Mouse (Mus musculus) Patski (cell line): ENCODE measurements at regions not wholly inside any gene's neighbourhood (a gene's known extent, or its start where the extent isn't known, plus 50 kb on each side); places are given as distances from the start of the nearest gene placed in this dataset.

Experiments
- ATAC-seq: fragments of 100-300 bp; one replicate; pipeline ENCODE4 v1.8.0; 2021
- CTCF ChIA-PET: fragments of 350-600 bp; sonication (Branson Sonifier 250); formaldehyde crosslinking; loops from one replicate; lab custom pipeline; 2022; ENCODE audit warnings: inconsistent platforms; lab: Charles Lee
- POLR2A ChIA-PET: fragments of 350-600 bp; sonication (Branson Sonifier 250); formaldehyde crosslinking; loops from one replicate; lab custom pipeline; 2022; ENCODE audit warnings: antibody characterized with exemption, inconsistent platforms; lab: Charles Lee
- DNase-seq: peaks from one replicate; pipeline ENCODE4 v3.0.0-alpha.2; 2011; ENCODE audit warnings: low read depth, low spot score
- H3K27me3 ChIP-seq: fragments of 371-371 bp; one replicate; pipeline ENCODE4 v1.5.1; 2021
- CTCF ChIP-seq: fragments of 100-300 bp; IDR thresholded peaks from one replicate; pipeline ENCODE4 v1.5.1; 2021
- in situ Hi-C: fragments of 300-500 bp; cut with MboI; formaldehyde crosslinking; loops from 3 replicates; pipeline ENCODE4 v1.11.1; 2018; ENCODE audit warnings: low pct_unique_long_range_greater_than_20kb, mixed read lengths

DNA sequence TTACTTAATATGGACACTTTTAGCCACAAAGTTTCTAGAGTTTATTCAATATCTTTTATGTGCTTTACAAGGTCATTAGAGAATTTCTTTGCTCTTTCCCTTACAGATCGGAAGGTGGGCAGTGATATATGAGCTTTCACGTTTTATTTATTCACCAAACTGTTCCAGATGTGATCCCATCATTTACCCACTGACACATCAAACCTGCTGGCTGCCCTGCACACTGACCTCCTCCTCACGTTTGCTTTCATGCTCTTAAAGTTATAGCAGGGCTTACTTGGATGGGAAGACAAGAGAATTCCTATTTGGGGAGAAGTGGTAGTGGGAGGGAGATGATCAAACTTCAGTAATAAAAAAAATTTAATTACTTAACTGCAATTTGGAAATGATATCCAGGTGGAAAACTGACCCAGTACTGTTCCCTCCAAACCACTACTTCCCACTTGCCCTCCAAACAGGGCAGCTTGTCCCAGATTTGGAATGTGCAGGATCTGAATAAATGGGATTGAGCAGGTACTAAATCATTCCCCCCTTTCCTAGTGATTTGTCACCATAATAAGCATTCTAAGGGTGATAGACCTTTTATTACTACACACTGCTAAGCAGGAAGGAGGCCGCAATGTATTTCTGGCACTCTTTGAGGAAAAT lies 144.2 kb downstream of the 1700020N15Rik start:
- no peak for TF ChIP-seq CTCF
- ChIA-PET CTCF (no interaction called here), POLR2A (no interaction called here)
- ATAC-seq (no peak), DNase-seq (no peak)
- peaks cover 81% of the 10 kb centered on the region for H3K27me3 ChIP-seq
- in situ Hi-C loops, result no loop called here

DNA sequence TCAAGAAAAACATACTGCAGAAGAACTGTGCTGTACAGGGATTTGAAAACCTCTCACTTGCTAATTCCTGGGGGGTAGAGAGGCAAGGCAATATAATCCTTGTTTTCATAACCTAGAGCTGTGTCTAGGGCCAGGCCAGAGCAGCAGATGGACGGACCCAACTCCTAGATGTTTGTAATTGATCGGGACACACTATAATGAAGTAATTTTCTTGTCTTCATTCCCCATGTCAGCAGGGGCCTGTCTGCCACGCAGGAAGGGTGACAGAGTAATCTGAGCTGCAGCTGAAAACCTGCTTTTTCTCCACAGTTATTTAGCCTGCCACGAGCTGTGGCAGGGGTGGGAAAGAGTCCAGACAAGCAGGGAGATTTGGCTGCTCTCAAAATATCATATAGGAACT lies 149.2 kb downstream of the 1700020N15Rik start:
- in situ Hi-C loops, result no loop called here
- DNase-seq, result no peak
- CTCF ChIA-PET, result no interaction called here
- peaks cover 66% of the 10 kb centered on the region for H3K27me3 ChIP-seq
- ATAC-seq, result no peak
- no peak for TF ChIP-seq CTCF
- POLR2A ChIA-PET, result no interaction called here

- no peak for ATAC-seq
- peaks cover 48% of the 10 kb centered on the region for H3K27me3 ChIP-seq
- DNase-seq, result no peak
- ChIA-PET POLR2A (no interaction called here), CTCF (no interaction called here)
- TF ChIP-seq CTCF, result no peak
- in situ Hi-C loops, result no loop called here
Observed at GRCm38 (mm10) chrX:70099561-70099960, 154.5 kb downstream of the 1700020N15Rik start.
